Mouse (Mus musculus) MN1 (cell line): ENCODE results near the gene Htr2a.

Experiments used
- DNase-seq: peaks from one replicate; pipeline ENCODE4 v3.0.0-alpha.2; 2016; ENCODE audit warnings: low spot score

The Htr2a gene

GRCm38 (mm10) chr14:74697432-74697831 lies 56.8 kb downstream of the Htr2a start:
- no peak for DNase-seq

- DNase-seq: no peak
These were observed 58.6 kb downstream of the Htr2a start for GRCm38 (mm10) chr14:74699241-74699640.

- no peak for DNase-seq
These were observed 63.3 kb downstream of the Htr2a start for GRCm38 (mm10) chr14:74703930-74704329.

GRCm38 (mm10) chr14:74709054-74709453 lies 68.4 kb downstream of the Htr2a start:
- no peak for DNase-seq

GRCm38 (mm10) chr14:74723541-74723940 lies 82.9 kb downstream of the Htr2a start:
- no peak for DNase-seq

GRCm38 (mm10) chr14:74731221-74732078 lies 90.8 kb downstream of the Htr2a start:
- no peak for DNase-seq

- DNase-seq: peak; percentile 90
These were observed 91.6 kb downstream of the Htr2a start, which contains the start of gene Esd for GRCm38 (mm10) chr14:74732079-74732783. Gene Esd (plus strand): TSS chr14:74732297.

GRCm38 (mm10) chr14:74733397-74733796 lies 92.8 kb downstream of the Htr2a start:
- no peak for DNase-seq

GRCm38 (mm10) chr14:74735471-74735870 lies 94.8 kb downstream of the Htr2a start:
- no peak for DNase-seq

- no peak for DNase-seq
These were observed 96.2 kb downstream of the Htr2a start for GRCm38 (mm10) chr14:74736850-74737249.
